Mouse (Mus musculus) midbrain, embryonic 11.5 days (tissue): ENCODE measurements around the gene Nupl1. TPM values are rescaled to one million over a fixed set of nuclear protein-coding genes. Genes with fewer than 3 reads are reported as not detected.

Source experiments
- ATAC-seq: fragments of 200-750 bp; cut with Nextera tagmentation; 2 replicates; pipeline ENCODE4 v1.8.0; 2017; ENCODE audit warnings: moderate TSS enrichment, moderate library complexity; ENCODE audit not compliant: low FRiP score
- DNase-seq: peaks from one replicate; pipeline ENCODE4 v3.0.0; 2015; ENCODE audit warnings: low spot score; ENCODE audit errors: missing footprints
- H3K27ac ChIP-seq: fragments of 300-500 bp; sonication (generic); 2 replicates; pipeline ENCODE4 v1.5.1; 2014; ENCODE audit warnings: low read depth, low read length
- H3K27me3 ChIP-seq: fragments of 300-500 bp; sonication (generic); 2 replicates; pipeline ENCODE4 v1.6.1; 2014; ENCODE audit warnings: mild to moderate bottlenecking, low read length, moderate library complexity, mixed read lengths; ENCODE audit not compliant: control insufficient read depth, insufficient read depth
- H3K36me3 ChIP-seq: fragments of 300-500 bp; sonication (generic); 2 replicates; pipeline ENCODE4 v1.6.1; 2014; ENCODE audit warnings: mild to moderate bottlenecking, low read length, moderate library complexity, mixed read lengths; ENCODE audit not compliant: control insufficient read depth, insufficient read depth
- H3K4me1 ChIP-seq: fragments of 300-500 bp; sonication (generic); 2 replicates; pipeline ENCODE4 v1.6.1; 2014; ENCODE audit warnings: low read length; ENCODE audit not compliant: control insufficient read depth, insufficient read depth
- H3K4me2 ChIP-seq: fragments of 300-500 bp; sonication (generic); 2 replicates; pipeline ENCODE4 v1.6.1; 2014; ENCODE audit warnings: mild to moderate bottlenecking, moderate library complexity
- H3K4me3 ChIP-seq: fragments of 300-500 bp; sonication (generic); 2 replicates; pipeline ENCODE4 v1.5.1; 2014; ENCODE audit warnings: low read depth, low read length
- H3K9ac ChIP-seq: fragments of 300-500 bp; sonication (generic); 2 replicates; pipeline ENCODE4 v1.6.1; 2014; ENCODE audit warnings: low read length
- H3K9me3 ChIP-seq: fragments of 300-500 bp; sonication (generic); 2 replicates; pipeline ENCODE4 v1.6.1; 2016; ENCODE audit warnings: low read length; ENCODE audit not compliant: control insufficient read depth
- WGBS: fragments of 180-500 bp; shearing (Covaris S2); extraction: QIAGEN DNeasy Blood & Tissue Kit; methylation state at CpG from one replicate; pipeline ENCODE4 v1.1.7; 2014; 5-methylcytosine and 5-hydroxymethylcytosine counted together
- polyA plus RNA-seq: library from polyadenylated mRNA; unstranded; fragments of >200 nt; fragmentation: Nextera tagmentation; extraction: Ambion mirVana; gene quantifications from 2 replicates; pipeline ENCODE4 v1.2.1, GENCODE M21; 2014

Gene Nupl1
- polyA plus RNA-seq, 1 experiment from 2014 or later: 0.04 TPM

GRCm38 (mm10) chr14:60209166-60209565 lies 42.1 kb downstream of the Nupl1 start:
- DNase-seq: no peak
- H3K27me3 ChIP-seq: no peaks in the 10 kb centered on the region
- WGBS: 92% methylated on average over 7 of the region's 7 CpGs
- no peak overlapping the region for H3K4me2 ChIP-seq
- H3K4me3 ChIP-seq: no peak overlapping the region
- no peaks in the 10 kb centered on the region for H3K36me3 ChIP-seq
- H3K27ac ChIP-seq: no peak overlapping the region
- ATAC-seq: no peak
- peaks cover 4% of the 10 kb centered on the region; the same call in 1 of the 2 replicates for H3K4me1 ChIP-seq
- H3K9ac ChIP-seq: no peak overlapping the region
- no peaks in the 10 kb centered on the region for H3K9me3 ChIP-seq

DNA sequence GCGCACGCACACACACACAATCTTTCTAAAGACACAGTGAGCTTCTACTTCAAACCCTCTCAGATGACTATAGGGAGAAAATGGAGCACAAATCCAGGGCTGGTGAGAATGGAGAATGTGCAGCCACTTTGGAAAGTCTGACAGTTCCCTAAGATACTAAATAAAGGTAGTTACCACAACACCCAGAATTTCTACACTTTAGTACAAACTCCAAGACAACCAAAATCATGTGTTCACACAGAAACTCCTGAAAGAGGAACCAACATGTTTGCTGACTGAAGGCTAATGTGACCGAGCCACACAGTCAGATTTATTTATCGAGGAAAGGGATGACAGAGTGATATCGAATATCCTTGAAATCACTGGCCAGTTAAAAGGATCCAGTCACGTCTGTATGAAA lies 46.2 kb downstream of the Nupl1 start:
- H3K4me3 ChIP-seq: no peak overlapping the region
- no peaks in the 10 kb centered on the region for H3K9me3 ChIP-seq
- 93% methylated on average over 6 of the region's 6 CpGs for WGBS
- peaks cover 4% of the 10 kb centered on the region; the same call in 1 of the 2 replicates for H3K4me1 ChIP-seq
- no peaks in the 10 kb centered on the region for H3K27me3 ChIP-seq
- no peak overlapping the region for H3K27ac ChIP-seq
- H3K4me2 ChIP-seq: no peak overlapping the region
- no peak overlapping the region for H3K9ac ChIP-seq
- ATAC-seq: no peak
- no peaks in the 10 kb centered on the region for H3K36me3 ChIP-seq
- DNase-seq: no peak

DNA sequence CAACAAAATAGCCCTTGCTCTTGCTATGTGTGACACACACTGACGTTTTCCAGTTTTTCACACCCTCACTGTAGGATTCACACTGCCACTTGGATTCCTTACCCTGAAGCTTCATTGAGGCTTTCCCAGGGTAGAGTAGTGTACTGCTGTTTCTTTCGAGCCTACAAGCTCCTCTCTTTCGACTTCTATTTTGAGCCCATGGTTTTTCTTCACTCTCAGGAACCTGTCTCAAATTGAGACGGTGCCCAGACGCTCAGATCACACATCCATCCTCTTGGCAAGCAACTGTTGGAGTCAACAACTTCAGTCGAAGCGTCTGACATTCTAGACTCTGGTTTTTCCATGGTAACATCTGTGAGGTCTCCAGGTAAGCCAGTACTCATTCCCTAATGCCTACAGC lies 54.3 kb downstream of the Nupl1 start, which contains the start of gene Atp8a2:
Gene Atp8a2 (minus strand): TSS at position 296 of the 400 bp plus-strand sequence.
- ATAC-seq: no peak
- DNase-seq: no peak
- WGBS: 84% methylated on average over 7 of the region's 7 CpGs

GRCm38 (mm10) chr14:60195999-60196398 lies 55.2 kb downstream of the Nupl1 start:
- H3K27ac ChIP-seq: no peak overlapping the region
- DNase-seq (no peak), ATAC-seq (no peak)
- H3K9me3 ChIP-seq: no peaks in the 10 kb centered on the region
- no peaks in the 10 kb centered on the region for H3K27me3 ChIP-seq
- H3K4me3 ChIP-seq: no peak overlapping the region
- WGBS: 93% methylated on average over 5 of the region's 5 CpGs
- H3K4me1 ChIP-seq: no peaks in the 10 kb centered on the region
- no peak overlapping the region for H3K4me2 ChIP-seq
- H3K9ac ChIP-seq: no peak overlapping the region
- no peaks in the 10 kb centered on the region for H3K36me3 ChIP-seq

More for the DNA sequence above, 54.3 kb downstream of the Nupl1 start, which contains the start of gene Atp8a2:
- Histone ChIP-seq H3K4me2 (no peak within 1 kb of the TSS), H3K4me1 (no peaks in the 10 kb centered on the region), H3K36me3 (no peaks in the 10 kb centered on the region), H3K9me3 (no peaks in the 10 kb centered on the region), H3K4me3 (no peak within 1 kb of the TSS), H3K27me3 (no peaks in the 10 kb centered on the region), H3K9ac (no peak within 1 kb of the TSS), H3K27ac (no peak within 1 kb of the TSS)

DNA sequence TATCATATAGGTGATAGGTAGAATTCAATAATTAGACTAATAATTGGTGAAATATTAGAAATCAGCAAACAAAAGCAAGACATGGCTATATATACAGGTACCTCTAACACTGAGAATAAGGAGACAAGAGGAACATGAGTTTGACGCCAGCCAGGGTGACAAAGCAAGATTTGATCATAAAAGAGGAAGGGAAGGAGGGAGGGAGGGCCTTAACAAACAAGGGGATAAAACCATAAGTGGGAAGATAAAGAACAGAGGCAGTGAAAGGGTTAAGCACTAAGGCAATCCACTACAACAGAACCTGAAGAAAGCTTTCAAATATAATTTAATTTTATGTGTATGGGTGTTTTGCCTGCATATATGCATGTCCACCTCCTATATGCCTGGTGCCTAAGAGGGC lies 56.6 kb downstream of the Nupl1 start:
- WGBS: 87% methylated on average over 1 of the region's 1 CpGs
- no peak overlapping the region for H3K9ac ChIP-seq
- DNase-seq (no peak), ATAC-seq (no peak)
- H3K36me3 ChIP-seq: no peaks in the 10 kb centered on the region
- no peaks in the 10 kb centered on the region for H3K4me1 ChIP-seq
- no peaks in the 10 kb centered on the region for H3K27me3 ChIP-seq
- H3K27ac ChIP-seq: no peak overlapping the region
- H3K9me3 ChIP-seq: no peaks in the 10 kb centered on the region
- no peak overlapping the region for H3K4me3 ChIP-seq
- no peak overlapping the region for H3K4me2 ChIP-seq

DNA sequence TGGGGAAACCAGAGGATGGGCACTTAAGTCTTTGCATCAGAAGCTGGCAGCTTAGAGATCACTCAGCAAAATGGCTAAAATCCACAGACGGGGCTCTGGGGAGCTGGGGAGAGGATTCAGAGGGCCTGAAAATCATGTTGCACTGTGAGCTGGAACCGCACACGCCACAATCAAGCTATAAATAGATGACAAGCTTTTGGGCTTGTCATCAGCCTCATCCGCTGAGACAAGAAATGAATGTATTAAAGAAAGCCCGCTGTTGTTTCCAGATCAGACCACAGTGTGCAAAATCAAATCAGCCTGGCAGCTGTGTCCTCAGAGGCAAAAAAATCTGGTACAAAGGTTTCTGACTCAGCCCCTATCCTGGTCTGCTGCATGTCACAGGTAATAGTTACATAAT lies 61.5 kb downstream of the Nupl1 start:
- ATAC-seq: no peak
- no peak overlapping the region for H3K27ac ChIP-seq
- no peaks in the 10 kb centered on the region for H3K36me3 ChIP-seq
- H3K9me3 ChIP-seq: no peaks in the 10 kb centered on the region
- no peaks in the 10 kb centered on the region for H3K4me1 ChIP-seq
- DNase-seq: no peak
- no peaks in the 10 kb centered on the region for H3K27me3 ChIP-seq
- no peak overlapping the region for H3K4me2 ChIP-seq
- 92% methylated on average over 5 of the region's 5 CpGs for WGBS
- no peak overlapping the region for H3K9ac ChIP-seq
- no peak overlapping the region for H3K4me3 ChIP-seq

- Histone ChIP-seq H3K9me3 (no peaks in the 10 kb centered on the region), H3K4me3 (no peak overlapping the region), H3K27me3 (no peaks in the 10 kb centered on the region), H3K9ac (no peak overlapping the region), H3K27ac (no peak overlapping the region), H3K4me2 (no peak overlapping the region), H3K36me3 (no peaks in the 10 kb centered on the region), H3K4me1 (no peaks in the 10 kb centered on the region)
- ATAC-seq: no peak
- no peak for DNase-seq
- 76% methylated on average over 5 of the region's 5 CpGs for WGBS
Measured at GRCm38 (mm10) chr14:60188201-60188825, 62.9 kb downstream of the Nupl1 start.

- Histone ChIP-seq H3K36me3 (no peaks in the 10 kb centered on the region), H3K9me3 (no peaks in the 10 kb centered on the region), H3K27me3 (peaks cover 12% of the 10 kb centered on the region), H3K27ac (no peak overlapping the region), H3K4me3 (no peak overlapping the region), H3K4me2 (no peak overlapping the region), H3K9ac (no peak overlapping the region), H3K4me1 (0 out of 2 replicates have a peak, but pooled peaks cover 2% of the 10 kb centered on the region)
- 91% methylated on average over 2 of the region's 2 CpGs for WGBS
- ATAC-seq (no peak), DNase-seq (no peak)
Measured at GRCm38 (mm10) chr14:60181306-60181705, 69.9 kb downstream of the Nupl1 start.

- no peak for ATAC-seq
- Histone ChIP-seq H3K4me2 (no peak overlapping the region), H3K9ac (no peak overlapping the region), H3K9me3 (no peaks in the 10 kb centered on the region), H3K36me3 (no peaks in the 10 kb centered on the region), H3K27me3 (peaks cover 23% of the 10 kb centered on the region), H3K4me1 (0 out of 2 replicates have a peak, but pooled peaks cover 2% of the 10 kb centered on the region), H3K27ac (no peak overlapping the region), H3K4me3 (no peak overlapping the region)
- no peak for DNase-seq
- 35% methylated on average over 2 of the region's 2 CpGs for WGBS
Measured at GRCm38 (mm10) chr14:60178571-60178955, 72.7 kb downstream of the Nupl1 start.
